Mouse (Mus musculus) stomach, postnatal 0 days (tissue): ENCODE measurements around the gene Ormdl3. TPM values are rescaled to one million over a fixed set of nuclear protein-coding genes. Genes with fewer than 3 reads are reported as not detected.
A peak's percentile ranks its signal among the peaks of the same experiment; 100 is the strongest.
"Not testable (repeated sequence)": the region's sequence is repeated elsewhere in the genome, so short reads cannot be mapped to it uniquely, and the experiment has no call there.

Experiments
- ATAC-seq: fragments of 200-750 bp; cut with Nextera tagmentation; 2 replicates; pipeline ENCODE4 v1.8.0; 2017; ENCODE audit not compliant: low FRiP score, low TSS enrichment
- DNase-seq: peaks from one replicate; pipeline ENCODE4 v3.0.0-alpha.2; 2016; ENCODE audit warnings: low spot score
- H3K27ac ChIP-seq: fragments of 300-500 bp; sonication (generic); replicated peaks from 2 replicates; pipeline ENCODE4 v1.5.1; 2014; ENCODE audit warnings: mild to moderate bottlenecking, control low read depth
- H3K27me3 ChIP-seq: fragments of 300-500 bp; sonication (generic); 2 replicates; pipeline ENCODE4 v1.6.1; 2014; ENCODE audit warnings: low read length; ENCODE audit not compliant: control insufficient read depth, insufficient read depth
- H3K36me3 ChIP-seq: fragments of 300-500 bp; sonication (generic); 2 replicates; pipeline ENCODE4 v1.6.1; 2014; ENCODE audit warnings: low read length, mixed read lengths; ENCODE audit not compliant: control insufficient read depth, insufficient read depth
- H3K4me1 ChIP-seq: fragments of 300-500 bp; sonication (generic); replicated peaks from 2 replicates; pipeline ENCODE4 v1.6.1; 2014; ENCODE audit warnings: antibody characterized with exemption; ENCODE audit not compliant: control insufficient read depth, insufficient read depth
- H3K4me2 ChIP-seq: fragments of 300-500 bp; sonication (generic); replicated peaks from 2 replicates; pipeline ENCODE4 v1.6.1; 2014; ENCODE audit warnings: low read depth, mild to moderate bottlenecking, control low read depth, moderate library complexity
- H3K4me3 ChIP-seq: fragments of 300-500 bp; sonication (generic); 2 replicates; pipeline ENCODE4 v1.5.1; 2014; ENCODE audit warnings: low read depth, low read length, control low read depth
- H3K9ac ChIP-seq: fragments of 300-500 bp; sonication (generic); 2 replicates; pipeline ENCODE4 v1.6.1; 2014; ENCODE audit warnings: mild to moderate bottlenecking, low read length, control low read depth, mixed read lengths
- H3K9me3 ChIP-seq: fragments of 300-500 bp; sonication (generic); 2 replicates; pipeline ENCODE4 v1.6.1; 2016; ENCODE audit warnings: low read length; ENCODE audit not compliant: control insufficient read depth
- CTCF ChIP-seq: IDR thresholded peaks from 2 replicates; pipeline ENCODE4 v1.5.1; 2016; ENCODE audit warnings: antibody characterized with exemption, low read depth, mild to moderate bottlenecking, moderate library complexity
- EP300 ChIP-seq: optimal IDR thresholded peaks from 2 replicates; pipeline ENCODE3; 2016; ENCODE audit warnings: antibody characterized with exemption
- WGBS: fragments of 180-500 bp; shearing (Covaris S2); extraction: QIAGEN DNeasy Blood & Tissue Kit; methylation state at CpG from one replicate; pipeline ENCODE4 v1.1.7; 2014; 5-methylcytosine and 5-hydroxymethylcytosine counted together
- polyA plus RNA-seq: library from polyadenylated mRNA; unstranded; fragments of >200 nt; fragmentation: Nextera tagmentation; extraction: Ambion mirVana; gene quantifications from 2 replicates; pipeline ENCODE4 v1.2.1, GENCODE M21; 2015

Gene Ormdl3
- 31.1 TPM in 2 replicates for polyA plus RNA-seq

- Histone ChIP-seq H3K9ac (peak within 1 kb of the TSS; percentile 87), H3K27me3 (no peaks in the 10 kb centered on the region), H3K4me2 (peak within 1 kb of the TSS; percentile 70), H3K27ac (peak within 1 kb of the TSS; percentile 89), H3K4me3 (peak within 1 kb of the TSS; percentile 84), H3K36me3 (peaks cover 8% of the 10 kb centered on the region), H3K9me3 (no peaks in the 10 kb centered on the region), H3K4me1 (peaks cover 9% of the 10 kb centered on the region)
- peak; percentile 92 for ATAC-seq
- under 1% methylated on average over 48 of the region's 49 CpGs for WGBS
- no peak for TF ChIP-seq CTCF
- peak; percentile 99 for DNase-seq
These were observed at the start of gene Ormdl3 for GRCm38 (mm10) chr11:98586892-98587563. TSS of gene Ormdl3 (minus strand) at chr11:98587368.

GRCm38 (mm10) chr11:98635312-98635970 lies 48.3 kb upstream of the Ormdl3 start:
- not testable (repeated sequence) for H3K4me2 ChIP-seq, H3K9ac ChIP-seq, H3K9me3 ChIP-seq, H3K27ac ChIP-seq, H3K27me3 ChIP-seq, H3K36me3 ChIP-seq, H3K4me3 ChIP-seq, H3K4me1 ChIP-seq
- DNase-seq (peak; percentile 57), ATAC-seq (peak; percentile 75)
- WGBS = 30% methylated on average over 10 of the region's 10 CpGs
- peak; percentile 69 for TF ChIP-seq CTCF

GRCm38 (mm10) chr11:98630646-98631045 lies 43.5 kb upstream of the Ormdl3 start:
- 83% methylated on average over 5 of the region's 5 CpGs for WGBS
- no peaks in the 10 kb centered on the region for H3K9me3 ChIP-seq
- TF ChIP-seq EP300 (no peak), CTCF (no peak)
- H3K4me3 ChIP-seq = no peak overlapping the region
- no peak overlapping the region for H3K9ac ChIP-seq
- H3K4me2 ChIP-seq = no peak overlapping the region
- ATAC-seq = no peak
- H3K4me1 ChIP-seq = no peaks in the 10 kb centered on the region
- H3K36me3 ChIP-seq = no peaks in the 10 kb centered on the region
- H3K27me3 ChIP-seq = no peaks in the 10 kb centered on the region
- no peak overlapping the region for H3K27ac ChIP-seq
- DNase-seq = no peak

- H3K9ac ChIP-seq = no peak overlapping the region
- H3K4me2 ChIP-seq = no peak overlapping the region
- 94% methylated on average over 3 of the region's 3 CpGs for WGBS
- H3K27ac ChIP-seq = no peak overlapping the region
- H3K4me1 ChIP-seq = no peaks in the 10 kb centered on the region
- no peak for ATAC-seq
- no peak overlapping the region for H3K4me3 ChIP-seq
- no peak for DNase-seq
- H3K9me3 ChIP-seq = no peaks in the 10 kb centered on the region
- TF ChIP-seq CTCF (no peak), EP300 (no peak)
- no peaks in the 10 kb centered on the region for H3K36me3 ChIP-seq
- H3K27me3 ChIP-seq = no peaks in the 10 kb centered on the region
These were observed 41.5 kb upstream of the Ormdl3 start for GRCm38 (mm10) chr11:98628706-98629105.

- no peaks in the 10 kb centered on the region for H3K36me3 ChIP-seq
- no peak within 1 kb of the TSS for H3K27ac ChIP-seq
- no peak within 1 kb of the TSS for H3K9ac ChIP-seq
- H3K4me1 ChIP-seq = no peaks in the 10 kb centered on the region
- DNase-seq (no peak), ATAC-seq (no peak)
- H3K9me3 ChIP-seq = no peaks in the 10 kb centered on the region
- no peaks in the 10 kb centered on the region for H3K27me3 ChIP-seq
- H3K4me2 ChIP-seq = no peak within 1 kb of the TSS
- 84% methylated on average over 10 of the region's 10 CpGs for WGBS
- no peak within 1 kb of the TSS for H3K4me3 ChIP-seq
- TF ChIP-seq EP300 (no peak), CTCF (no peak)
These were observed 38.6 kb upstream of the Ormdl3 start, which contains the start of the genes Gm12355 and Gsdma3 for GRCm38 (mm10) chr11:98625611-98626410. TSS of gene Gm12355 (minus strand) at chr11:98625661. TSS of gene Gsdma3 (plus strand) at chr11:98626360.

GRCm38 (mm10) chr11:98624381-98624780 lies 37.2 kb upstream of the Ormdl3 start:
- not testable (repeated sequence) for ATAC-seq, H3K4me3 ChIP-seq, H3K4me1 ChIP-seq, H3K9ac ChIP-seq, H3K27ac ChIP-seq, H3K4me2 ChIP-seq, H3K36me3 ChIP-seq, DNase-seq, H3K27me3 ChIP-seq, H3K9me3 ChIP-seq
- WGBS = 92% methylated on average over 2 of the region's 2 CpGs

GRCm38 (mm10) chr11:98623981-98624380 lies 36.8 kb upstream of the Ormdl3 start:
- H3K27ac ChIP-seq, H3K4me2 ChIP-seq, H3K27me3 ChIP-seq, ATAC-seq, H3K4me1 ChIP-seq, H3K9me3 ChIP-seq, DNase-seq, H3K4me3 ChIP-seq, H3K36me3 ChIP-seq, H3K9ac ChIP-seq: not testable (repeated sequence)
- 72% methylated on average over 6 of the region's 6 CpGs for WGBS
